Mouse (Mus musculus) layer of hippocampus, adult 9-11 months (tissue): Measurements from ENCODE around the gene Disc1.
A peak's percentile ranks its signal among the peaks of the same experiment; 100 is the strongest.

ENCODE experiments used
- DNase-seq: peaks from one replicate; pipeline ENCODE4 v3.0.0; 2022

Gene Disc1

DNA sequence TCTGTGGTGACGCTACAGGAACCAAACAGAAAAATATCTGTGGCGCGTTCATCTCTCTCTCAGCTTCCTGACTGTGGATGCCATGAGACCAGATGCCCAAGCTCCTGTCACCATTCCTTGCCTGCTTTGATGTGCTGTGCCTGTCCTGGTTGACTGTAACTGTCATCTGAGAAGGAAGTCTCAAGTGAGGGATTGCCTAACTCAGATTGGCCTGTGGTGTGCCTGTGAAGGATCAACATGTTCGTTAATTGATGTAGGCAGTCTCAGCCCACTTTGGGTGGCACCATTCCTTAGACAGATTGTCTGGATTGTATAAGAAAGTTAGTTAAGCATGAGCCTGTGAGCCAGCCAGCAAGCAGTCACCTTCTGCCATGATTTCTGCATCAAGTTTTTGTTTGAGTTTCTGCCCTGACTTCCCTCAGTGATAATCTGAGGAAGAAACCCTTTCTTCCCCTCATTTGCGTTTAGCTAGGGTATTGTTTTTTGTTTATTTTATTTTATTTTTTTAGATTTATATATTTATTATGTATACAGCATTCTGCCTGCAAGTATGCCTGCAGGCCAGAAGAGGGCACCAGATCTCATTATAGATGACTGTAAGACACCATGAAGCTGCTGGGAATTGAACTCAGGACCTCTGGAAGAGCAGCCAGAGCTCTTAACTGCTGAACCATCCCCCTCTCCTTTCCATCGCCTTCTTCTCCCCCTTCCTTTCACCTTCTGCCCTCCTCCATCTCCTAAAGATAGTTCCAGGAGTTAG, 14.3 kb downstream of the Disc1 start:
- no peak for DNase-seq

DNA sequence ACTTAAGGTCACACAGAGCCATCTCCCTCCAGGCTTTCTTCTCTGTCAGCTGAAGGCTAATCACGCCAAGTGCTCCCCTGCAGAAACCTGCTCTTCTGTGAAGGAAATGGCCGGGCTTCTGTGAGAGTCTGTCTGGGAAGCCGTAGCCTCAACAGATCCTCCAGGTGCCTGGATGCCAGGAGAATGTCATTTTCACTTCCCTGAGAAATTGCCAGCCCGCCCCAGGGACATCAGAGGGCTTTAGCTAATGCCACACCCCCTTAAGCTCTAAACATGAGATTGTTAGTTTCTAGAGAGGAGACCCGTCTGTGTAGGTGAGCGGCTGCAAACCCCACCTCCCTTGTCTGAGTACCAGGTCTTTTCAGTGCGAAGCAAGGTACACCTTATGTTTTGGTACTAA, 15.3 kb downstream of the Disc1 start:
- no peak for DNase-seq

DNA sequence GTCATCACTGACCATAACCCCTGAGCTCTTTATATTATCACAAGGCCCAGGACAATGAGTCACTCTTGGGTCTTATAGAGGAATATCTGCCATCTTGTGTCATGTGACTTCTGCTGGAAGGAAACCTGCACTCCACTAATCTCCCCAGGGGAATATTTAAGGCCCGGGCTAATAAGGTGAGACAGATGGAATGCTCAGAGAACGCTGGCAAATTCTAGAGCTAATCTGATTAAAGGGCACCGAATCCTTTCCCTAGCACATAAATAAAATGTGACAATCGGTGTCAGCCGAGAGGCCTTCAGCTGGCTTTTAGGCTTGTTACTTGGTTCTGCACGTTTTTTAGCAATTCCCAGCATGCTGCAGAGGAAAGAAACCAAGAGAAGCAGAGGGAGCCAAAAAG, 15.7 kb downstream of the Disc1 start:
- DNase-seq: no peak

DNA sequence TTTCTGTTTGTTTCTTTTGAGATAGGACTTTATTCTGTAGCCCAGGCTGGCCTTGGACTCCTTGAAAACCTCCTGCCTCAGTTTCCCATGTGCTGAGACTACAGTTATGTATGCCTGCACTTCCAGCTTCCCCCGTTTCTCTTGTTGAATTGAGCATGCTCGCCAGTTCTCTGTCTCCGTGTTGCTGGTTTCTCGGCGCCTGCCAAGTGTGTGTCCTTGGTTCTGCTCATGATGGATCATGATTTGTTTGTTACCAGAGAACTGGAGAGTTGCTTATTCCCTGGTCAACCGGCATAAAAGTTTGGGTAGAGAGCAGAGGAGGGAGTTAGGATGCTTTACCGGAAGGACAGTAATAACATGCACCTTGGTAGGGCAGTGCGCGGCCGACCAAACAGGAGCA, 20.1 kb downstream of the Disc1 start:
- no peak for DNase-seq

DNA sequence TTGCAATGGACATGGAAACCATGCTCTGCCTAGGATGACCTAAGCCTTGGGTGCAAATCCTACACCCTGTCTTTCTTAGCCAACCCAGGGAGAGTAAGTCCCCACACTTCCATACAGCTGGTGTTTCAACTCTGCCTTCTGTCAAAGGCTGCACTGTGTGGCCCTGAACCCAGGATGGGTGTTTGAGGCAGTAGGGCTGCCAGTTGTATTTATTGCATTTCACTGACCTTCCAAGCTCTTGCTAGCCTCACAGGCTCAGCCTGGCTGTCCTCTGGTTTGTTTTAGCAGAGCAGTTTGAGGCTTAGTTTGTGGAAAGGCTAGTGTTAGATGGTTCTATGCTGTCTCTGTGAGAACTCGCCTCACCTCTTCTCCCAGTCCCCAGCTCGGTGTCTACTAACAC, 20.6 kb downstream of the Disc1 start:
- no peak for DNase-seq

- DNase-seq: no peak
Observed at GRCm38 (mm10) chr8:125075389-125075788, 21.4 kb downstream of the Disc1 start.

- no peak for DNase-seq
Observed at GRCm38 (mm10) chr8:125077326-125077725, 23.3 kb downstream of the Disc1 start.

DNA sequence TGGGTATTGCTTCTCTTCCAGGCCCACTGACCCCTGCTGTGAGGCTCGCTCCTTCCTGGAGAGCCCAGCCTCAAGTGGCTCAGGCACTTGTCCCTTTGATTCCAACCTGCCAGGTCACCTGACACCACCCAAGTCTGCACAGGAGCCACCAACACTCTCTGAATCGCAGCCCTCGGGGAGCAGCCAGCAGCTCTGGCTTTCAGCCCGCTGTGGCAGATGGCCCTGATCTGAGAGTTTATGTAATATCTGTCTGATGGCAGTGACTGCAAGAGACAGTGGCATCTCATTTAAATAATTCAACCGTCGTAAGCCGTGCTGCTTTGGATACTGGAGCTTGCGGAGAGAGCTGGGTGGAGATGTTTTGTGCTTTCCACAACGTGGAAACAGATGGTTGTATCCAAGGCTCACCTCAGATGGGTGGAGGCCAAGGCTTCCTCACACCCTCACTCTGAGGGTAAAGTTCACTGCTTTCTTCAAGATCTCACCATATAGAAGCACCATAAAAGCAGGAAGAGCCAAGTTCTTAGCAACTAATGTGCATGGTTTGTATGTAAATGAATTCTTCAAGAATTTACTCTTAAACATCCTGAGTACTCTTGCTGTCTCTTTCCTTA, 24.9 kb downstream of the Disc1 start:
- peak; percentile 94 for DNase-seq

DNA sequence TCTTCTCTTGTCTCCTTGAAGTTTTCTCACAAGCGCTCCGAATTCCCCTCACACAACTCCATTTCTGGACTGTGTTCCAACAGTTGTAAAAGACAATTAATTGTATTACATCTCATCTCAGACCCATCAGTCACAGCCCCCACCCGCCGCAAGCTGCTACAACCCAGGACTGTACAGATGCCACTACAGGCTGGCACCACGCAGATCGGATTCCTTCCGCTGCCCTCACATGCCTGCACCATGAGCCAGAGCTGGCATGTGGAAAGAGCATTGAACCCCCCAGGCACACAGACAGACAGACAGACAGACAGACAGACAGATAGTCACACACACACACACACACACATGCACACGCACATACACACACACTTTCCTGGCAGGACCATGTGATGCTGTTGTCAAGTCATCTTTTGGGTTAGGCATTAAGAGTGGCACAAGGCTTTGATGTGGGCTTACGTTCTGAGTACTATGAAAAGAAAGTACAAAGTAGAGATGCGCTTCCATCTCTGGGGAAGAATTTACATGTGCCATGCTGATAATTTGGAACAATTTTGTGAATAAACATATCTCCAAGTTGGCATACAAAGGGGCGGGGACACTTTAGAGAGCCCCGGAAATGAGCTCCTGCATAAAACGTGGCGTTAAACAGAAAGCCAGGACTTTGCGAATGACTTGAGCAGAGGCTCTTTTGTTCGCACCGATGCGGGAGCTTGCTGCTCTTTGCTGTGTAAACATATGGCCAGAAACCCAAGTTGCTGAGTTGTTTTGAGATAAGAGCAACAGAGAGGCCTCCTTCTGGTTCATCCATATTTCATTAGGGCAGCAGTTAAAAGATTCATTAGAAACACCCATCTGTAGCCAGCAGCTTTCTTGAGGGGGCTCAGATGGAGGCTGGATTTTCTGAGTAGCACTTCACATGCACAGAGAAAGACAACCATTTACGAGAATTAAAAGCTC, 26.7 kb downstream of the Disc1 start:
- peak; percentile 69 for DNase-seq

- DNase-seq: no peak
Observed at GRCm38 (mm10) chr8:125083746-125084145, 29.8 kb downstream of the Disc1 start.

- peak; percentile 77 for DNase-seq
Observed at GRCm38 (mm10) chr8:125084523-125084922, 30.5 kb downstream of the Disc1 start.

DNA sequence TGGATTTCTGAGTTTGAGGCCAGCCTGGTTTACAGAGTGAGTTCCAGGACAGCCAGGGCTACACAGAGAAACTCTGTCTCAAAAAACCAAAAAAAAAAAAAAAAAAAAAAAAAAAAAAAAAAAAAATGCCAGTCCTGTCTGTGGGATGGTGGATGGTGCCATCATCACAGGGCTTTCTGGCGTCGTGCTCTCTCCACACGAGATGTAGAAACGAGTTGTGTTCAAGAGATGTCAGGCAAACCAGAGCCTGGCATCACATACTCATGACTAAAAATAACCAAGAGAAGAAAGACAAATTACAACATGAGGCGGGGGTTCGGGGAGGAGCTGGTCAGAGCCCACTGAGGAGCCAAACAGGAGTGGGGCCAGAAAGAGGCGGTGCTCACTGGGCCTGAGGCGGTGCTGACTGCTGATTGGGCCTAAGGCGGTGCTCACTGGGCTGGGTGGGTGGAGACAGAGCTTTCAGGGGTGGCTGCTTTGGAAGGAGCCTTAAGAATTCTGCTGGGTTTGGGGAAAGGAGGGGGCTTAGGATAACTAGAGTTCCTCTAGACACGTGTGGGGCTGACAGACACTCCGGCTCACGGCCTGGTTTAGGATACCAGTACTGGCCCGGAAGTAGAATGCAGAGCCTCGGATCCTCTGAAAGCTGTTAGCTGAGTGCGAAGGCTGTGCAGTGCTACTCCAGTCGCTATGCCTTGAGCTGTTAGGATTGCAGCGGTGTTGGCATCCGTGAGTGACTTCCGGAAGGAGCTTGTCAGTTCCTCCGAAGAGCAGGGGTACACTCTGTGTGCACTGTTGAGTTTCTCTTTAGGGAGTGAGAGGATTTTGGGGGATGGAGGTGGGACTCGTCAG, 37.1 kb downstream of the Disc1 start:
- DNase-seq: peak; percentile 46

DNA sequence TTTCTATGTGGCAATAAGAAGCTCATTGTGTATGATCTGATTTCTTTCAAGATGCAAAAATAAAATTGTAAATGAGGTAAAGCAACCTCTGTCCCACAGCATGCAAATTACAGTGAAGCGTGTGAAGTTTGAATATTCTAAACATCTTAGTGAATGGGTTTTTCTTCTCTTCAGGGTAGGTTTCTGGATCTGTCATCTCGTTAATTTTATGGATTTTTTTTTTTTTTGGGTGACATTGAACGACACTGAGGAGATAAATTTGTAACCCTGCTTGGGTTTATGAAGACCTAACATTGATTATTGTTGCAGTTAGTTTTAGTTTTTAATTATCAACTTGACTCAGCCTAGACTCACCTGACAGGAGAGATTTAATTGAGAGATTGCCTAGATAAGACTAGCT, 43.1 kb downstream of the Disc1 start:
- DNase-seq: no peak

DNA sequence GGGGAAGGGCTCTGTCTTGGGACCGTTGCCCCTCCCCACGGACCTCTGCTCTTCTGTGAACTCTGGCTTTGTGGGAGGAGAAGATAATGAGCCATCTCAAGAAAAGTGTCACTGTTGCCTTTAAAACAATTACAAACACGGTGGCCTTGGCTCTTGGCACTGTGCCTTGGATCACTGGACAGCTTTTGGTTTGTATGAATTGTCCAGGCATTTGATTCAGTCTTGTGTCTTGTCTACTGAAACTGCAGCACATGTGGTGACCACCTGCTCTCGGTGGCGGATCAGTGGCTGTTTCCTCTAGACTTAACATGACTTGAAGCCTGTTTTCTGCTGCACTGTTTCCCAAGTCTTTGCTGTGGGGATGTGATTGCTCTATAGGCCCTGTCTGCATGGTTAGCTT, 44.1 kb downstream of the Disc1 start:
- no peak for DNase-seq

- DNase-seq: no peak
Observed at GRCm38 (mm10) chr8:125102303-125102702, 48.3 kb downstream of the Disc1 start.

- DNase-seq: no peak
Observed at GRCm38 (mm10) chr8:125113171-125113570, 59.2 kb downstream of the Disc1 start.

DNA sequence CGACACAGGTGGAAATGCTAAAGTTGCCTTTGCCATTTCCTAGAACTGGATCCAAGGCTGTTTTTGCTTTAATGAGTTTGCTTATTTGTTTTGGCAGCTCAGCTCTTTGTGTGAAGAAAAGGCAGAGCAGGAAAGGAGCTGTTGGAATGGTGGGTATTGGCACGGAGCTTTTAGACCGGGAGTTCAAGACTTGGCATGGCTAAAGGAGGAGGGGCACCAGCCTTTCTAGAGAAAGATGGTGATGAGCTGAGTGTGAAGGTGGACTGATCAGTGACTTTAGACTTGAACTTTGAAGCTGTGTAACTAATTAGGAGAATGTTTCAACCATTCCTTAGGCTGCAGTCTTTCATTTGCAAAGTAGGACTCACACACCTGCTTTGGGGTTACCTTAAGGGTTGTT, 59.8 kb downstream of the Disc1 start:
- DNase-seq: no peak

DNA sequence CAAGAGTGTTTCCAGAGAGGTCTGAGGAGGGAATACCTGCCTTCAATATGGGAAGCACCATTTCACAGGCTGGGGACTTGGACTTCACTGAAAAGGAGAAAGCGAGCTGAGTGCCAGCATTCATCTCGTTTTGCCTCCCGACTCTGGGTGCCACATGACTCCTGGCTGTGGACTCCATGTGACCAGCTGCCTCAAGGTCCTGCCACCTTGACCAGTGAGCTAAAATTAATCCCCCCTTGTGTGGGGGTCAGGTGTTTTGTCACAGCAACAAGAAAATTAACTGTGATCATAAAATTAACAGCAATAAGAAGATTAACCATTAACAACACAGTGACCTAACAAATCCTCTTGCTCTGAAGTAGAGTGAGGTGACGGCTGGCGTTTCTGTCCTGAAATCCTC, 61.3 kb downstream of the Disc1 start:
- DNase-seq: no peak

DNA sequence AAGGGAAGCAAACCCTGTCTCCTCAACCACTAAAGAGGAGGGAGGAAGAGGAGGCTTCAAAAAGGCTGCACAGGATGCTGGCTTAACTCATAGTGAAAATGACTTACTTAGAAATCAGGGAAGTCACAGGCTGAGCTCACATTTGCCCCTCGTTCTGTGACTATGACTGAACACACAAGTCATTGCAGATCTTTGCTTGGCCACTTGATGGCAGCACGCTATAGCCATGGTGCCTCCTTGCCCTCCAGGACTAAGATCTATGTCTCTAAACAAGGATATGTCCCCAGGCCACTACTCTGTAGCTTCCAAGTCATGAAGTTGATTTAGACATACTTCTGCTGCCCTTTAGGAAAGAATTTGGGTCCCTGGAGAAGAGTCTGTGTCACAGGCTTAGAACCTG, 62.6 kb downstream of the Disc1 start:
- DNase-seq: peak; percentile 56

DNA sequence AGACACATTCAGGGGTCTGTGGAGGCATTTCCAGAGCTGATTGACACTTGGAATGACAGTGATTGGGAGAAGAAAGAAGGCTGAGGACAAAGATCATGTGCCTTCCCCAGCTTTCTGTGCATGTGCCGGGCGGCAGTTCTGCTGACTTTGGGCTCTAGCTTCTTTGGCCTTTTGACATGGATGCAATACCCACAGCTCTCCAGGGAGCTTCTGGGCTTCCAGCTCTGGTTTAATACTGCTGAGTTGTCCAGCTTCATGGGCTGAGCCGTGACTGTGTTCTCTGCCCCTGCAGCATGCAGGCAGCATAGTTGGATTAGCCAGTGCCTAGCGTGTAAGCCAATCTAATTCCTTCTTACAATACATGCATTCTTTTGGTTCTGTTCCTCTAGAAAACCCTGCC, 72.5 kb downstream of the Disc1 start:
- DNase-seq: no peak

GRCm38 (mm10) chr8:125127621-125128020, 73.6 kb downstream of the Disc1 start:
- DNase-seq: no peak

GRCm38 (mm10) chr8:125128305-125128704, 74.3 kb downstream of the Disc1 start:
- DNase-seq: no peak

GRCm38 (mm10) chr8:125130835-125131234, 76.8 kb downstream of the Disc1 start:
- DNase-seq: no peak
